Mouse (Mus musculus) brain, embryonic 14.5 days (tissue): ENCODE results near the gene Tprgl. TPM values are rescaled to one million over a fixed set of nuclear protein-coding genes. Genes with fewer than 3 reads are reported as not detected.

ENCODE experiments used
- DNase-seq: peaks from one replicate; pipeline ENCODE4 v3.0.0-alpha.2; 2011; ENCODE audit warnings: low read depth
- CTCF ChIP-seq: fragments of 200-500 bp; IDR thresholded peaks from 2 replicates; pipeline ENCODE4 v1.5.1; 2012; ENCODE audit warnings: inconsistent platforms, mild to moderate bottlenecking, moderate library complexity, borderline replicate concordance; ENCODE audit not compliant: insufficient read depth, insufficient read length; ENCODE audit errors: extremely low read depth
- POLR2A ChIP-seq: fragments of 200-500 bp; IDR thresholded peaks from 2 replicates; pipeline ENCODE4 v1.6.1; 2012; ENCODE audit warnings: mild to moderate bottlenecking, inconsistent platforms, borderline replicate concordance; ENCODE audit not compliant: poor library complexity, insufficient read depth, insufficient read length, severe bottlenecking; ENCODE audit errors: extremely low read depth
- polyA plus RNA-seq: library from polyadenylated mRNA; depleted of rRNA; stranded (reverse); fragments of >200 nt; gene quantifications from 2 replicates; pipeline ENCODE4 v1.2.3, GENCODE M21; 2012

Gene Tprgl
- polyA plus RNA-seq, 1 experiment: 147 TPM

DNA sequence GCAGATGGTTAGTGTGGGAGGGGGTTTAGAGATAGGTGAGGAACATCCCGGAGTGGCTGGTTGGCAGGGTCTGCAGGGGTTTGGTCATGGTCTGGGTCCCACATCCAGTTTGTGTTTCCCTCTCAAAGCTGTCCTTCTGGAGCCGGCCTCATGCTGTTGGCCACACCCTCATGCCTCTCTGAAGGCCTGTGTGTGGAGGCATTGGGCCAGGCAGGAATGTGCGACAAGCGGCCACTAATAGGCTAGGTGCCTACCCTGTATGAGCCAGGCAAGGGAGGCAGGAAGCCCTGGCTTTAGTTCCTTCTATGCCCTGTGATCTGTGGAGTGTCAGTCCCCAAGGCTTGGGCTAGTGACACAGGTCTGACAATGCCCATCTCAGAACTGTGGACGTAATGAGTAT is 24.5 kb upstream of the Tprgl start:
- DNase-seq: no peak
- TF ChIP-seq CTCF (no peak), POLR2A (no peak)

- no peak for TF ChIP-seq CTCF
- DNase-seq: no peak
Measured at GRCm38 (mm10) chr4:154183566-154183965, 23.1 kb upstream of the Tprgl start.

- DNase-seq: no peak
- no peak for TF ChIP-seq POLR2A
- no peak for TF ChIP-seq CTCF
Measured at GRCm38 (mm10) chr4:154181001-154181400, 20.5 kb upstream of the Tprgl start.

GRCm38 (mm10) chr4:154177257-154177656 is 16.8 kb upstream of the Tprgl start:
- no peak for DNase-seq
- TF ChIP-seq POLR2A (no peak), CTCF (no peak)

DNA sequence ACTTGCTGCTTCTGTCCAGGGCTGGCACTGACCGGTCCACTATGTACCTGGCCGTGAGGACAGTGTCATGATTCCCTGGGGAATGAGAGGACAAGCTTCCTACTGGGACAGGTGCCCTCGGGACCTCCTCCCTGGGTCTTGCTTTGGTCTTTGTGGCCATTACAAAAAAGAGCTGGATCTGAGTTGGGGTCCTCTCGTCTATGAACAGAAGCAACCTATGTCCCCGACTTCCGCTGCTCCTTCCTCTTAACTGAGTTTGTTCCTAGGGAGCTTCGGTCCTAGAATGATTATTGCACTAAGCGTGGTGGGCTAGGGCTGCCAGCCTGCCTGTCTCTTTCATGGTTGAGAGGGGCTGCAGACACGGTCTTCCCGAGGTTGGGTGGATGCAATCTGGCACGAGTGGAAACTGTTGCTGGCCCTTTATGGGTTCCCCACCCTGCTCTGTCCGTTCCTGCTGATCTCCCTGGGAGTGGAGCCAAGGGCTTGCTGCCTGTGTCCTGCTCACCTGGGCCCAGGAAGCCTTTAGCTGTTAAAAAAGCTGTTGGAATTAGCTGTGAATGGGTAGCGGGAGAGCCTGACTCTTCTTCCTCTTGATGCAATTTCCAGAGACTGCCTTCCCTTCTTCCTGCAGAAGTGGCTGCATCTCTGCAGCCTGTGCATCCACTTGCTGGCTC is 11.6 kb upstream of the Tprgl start:
- TF ChIP-seq POLR2A: no peak
- no peak for TF ChIP-seq CTCF
- no peak for DNase-seq

- peak; percentile 44 for DNase-seq
- TF ChIP-seq POLR2A (no peak), CTCF (no peak)
Measured at GRCm38 (mm10) chr4:154171151-154171930, 10.9 kb upstream of the Tprgl start.

- no peak for TF ChIP-seq POLR2A
- peak; percentile 73 for DNase-seq
Measured at GRCm38 (mm10) chr4:154170506-154171150, 10.2 kb upstream of the Tprgl start, which contains the start of gene Megf6. Gene Megf6 (plus strand): TSS chr4:154170730.

DNA sequence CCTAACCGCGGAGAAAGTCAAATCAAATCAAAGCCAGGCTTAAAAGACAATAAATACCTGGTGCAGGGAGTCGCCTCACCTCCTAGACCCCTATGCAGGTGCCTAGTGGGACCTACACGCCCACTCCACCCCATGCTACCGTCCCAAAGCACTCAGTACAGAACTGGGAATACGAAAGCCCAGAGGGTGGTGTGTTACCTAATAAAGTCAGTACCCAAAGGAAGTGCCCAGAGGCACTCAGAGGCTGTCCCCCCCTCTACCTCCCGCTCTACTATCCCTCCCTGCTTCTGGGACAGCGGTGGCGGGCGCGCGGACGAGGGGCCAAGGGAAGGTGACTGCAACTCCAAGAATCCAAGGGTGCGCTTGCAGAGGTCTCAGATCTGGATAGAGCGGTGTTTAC is 9.6 kb upstream of the Tprgl start:
- no peak for TF ChIP-seq POLR2A
- TF ChIP-seq CTCF: no peak
- no peak for DNase-seq

DNA sequence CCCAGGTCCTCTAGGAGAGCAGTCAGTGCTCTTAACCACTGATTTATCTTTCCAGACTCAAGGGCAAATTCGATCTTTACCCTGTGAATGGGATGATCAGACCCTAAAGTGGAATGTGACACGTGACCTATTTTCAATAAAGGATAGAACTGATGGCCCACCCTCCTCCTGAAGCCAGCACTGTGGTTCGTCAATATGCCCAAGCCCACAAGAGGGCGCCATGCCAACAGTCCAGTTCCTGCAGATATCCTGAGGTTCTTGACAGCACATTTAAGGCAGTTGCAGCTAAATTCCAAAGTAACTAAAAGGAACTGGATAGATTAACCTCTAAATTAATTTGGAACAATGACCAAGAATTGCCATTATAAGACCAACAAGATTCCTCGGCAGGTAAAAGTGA is 6.6 kb upstream of the Tprgl start:
- peak; percentile 43 for DNase-seq
- TF ChIP-seq POLR2A (no peak), CTCF (peak; percentile 69)

- TF ChIP-seq POLR2A: no peak
- peak; percentile 94 for TF ChIP-seq CTCF
- peak; percentile 83 for DNase-seq
Measured at GRCm38 (mm10) chr4:154163296-154163695, 2.8 kb upstream of the Tprgl start.

DNA sequence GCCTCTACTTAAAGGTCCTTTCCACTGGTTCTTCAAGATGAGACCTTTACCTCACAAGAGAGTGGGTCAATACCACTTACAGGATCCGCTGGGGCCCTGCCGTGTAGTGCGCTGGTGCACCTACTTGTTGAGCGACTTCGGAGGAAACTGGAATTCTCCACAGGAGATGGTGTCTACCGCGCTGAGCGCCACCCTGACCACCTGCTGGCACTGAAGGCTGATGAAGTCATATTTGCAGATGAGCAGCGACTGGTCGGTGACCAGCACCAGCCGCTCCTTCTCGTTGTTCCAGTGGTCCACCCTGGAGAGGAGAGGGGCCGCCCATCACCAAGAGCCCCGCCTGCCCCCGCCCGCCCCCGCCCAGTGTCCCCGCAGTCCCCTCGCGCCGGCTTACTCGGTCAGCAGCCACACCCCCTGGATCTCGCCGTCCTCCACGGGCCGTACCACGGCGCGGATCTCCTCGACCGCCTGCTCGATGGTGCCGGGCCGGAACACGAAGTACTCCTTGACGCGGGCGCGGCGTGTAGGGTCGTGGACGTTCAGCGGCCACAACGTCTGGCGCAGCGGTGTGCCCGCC is 417 bp downstream of the Tprgl start:
- DNase-seq: peak; percentile 25
- no peak for TF ChIP-seq CTCF
- no peak for TF ChIP-seq POLR2A
